Mouse (Mus musculus) lung, postnatal 0 days (tissue): Measurements from ENCODE around the gene Rhbdl3. TPM values are rescaled to one million over a fixed set of nuclear protein-coding genes. Genes with fewer than 3 reads are reported as not detected.

Experiments
- ATAC-seq: fragments of 200-750 bp; cut with Nextera tagmentation; 2 replicates; pipeline ENCODE4 v1.8.0; 2017; ENCODE audit warnings: moderate library complexity
- DNase-seq: peaks from one replicate; pipeline ENCODE4 v3.0.0-alpha.2; 2016; ENCODE audit warnings: low spot score
- H3K27ac ChIP-seq: fragments of 300-500 bp; sonication (generic); 2 replicates; pipeline ENCODE4 v1.5.1; 2014; ENCODE audit warnings: antibody characterized with exemption, mild to moderate bottlenecking, low read length, mixed read lengths
- H3K27me3 ChIP-seq: fragments of 300-500 bp; sonication (generic); replicated peaks from 2 replicates; pipeline ENCODE4 v1.6.1; 2014; ENCODE audit warnings: low read length, mixed read lengths; ENCODE audit not compliant: insufficient read depth
- H3K36me3 ChIP-seq: fragments of 300-500 bp; sonication (generic); 2 replicates; pipeline ENCODE4 v1.6.1; 2014; ENCODE audit warnings: low read length, mixed read lengths; ENCODE audit not compliant: insufficient read depth
- H3K4me1 ChIP-seq: fragments of 300-500 bp; sonication (generic); 2 replicates; pipeline ENCODE4 v1.6.1; 2014; ENCODE audit warnings: antibody characterized with exemption, low read depth, low read length, mixed read lengths; ENCODE audit not compliant: insufficient read depth
- H3K4me2 ChIP-seq: fragments of 300-500 bp; sonication (generic); replicated peaks from 2 replicates; pipeline ENCODE4 v1.6.1; 2014; ENCODE audit warnings: low read depth, mild to moderate bottlenecking, low read length, moderate library complexity, mixed read lengths
- H3K4me3 ChIP-seq: fragments of 300-500 bp; sonication (generic); 2 replicates; pipeline ENCODE4 v1.5.1; 2014; ENCODE audit warnings: low read depth, low read length
- H3K9ac ChIP-seq: fragments of 300-500 bp; sonication (generic); replicated peaks from 2 replicates; pipeline ENCODE4 v1.6.1; 2014; ENCODE audit warnings: low read depth, mild to moderate bottlenecking
- H3K9me3 ChIP-seq: fragments of 300-500 bp; sonication (generic); 2 replicates; pipeline ENCODE4 v1.6.1; 2016; ENCODE audit warnings: low read length, mixed read lengths
- CTCF ChIP-seq: IDR thresholded peaks from 2 replicates; pipeline ENCODE4 v1.5.1; 2016; ENCODE audit warnings: antibody characterized with exemption, mild to moderate bottlenecking
- EP300 ChIP-seq: IDR thresholded peaks from 2 replicates; pipeline ENCODE4 v1.6.1; 2016; ENCODE audit warnings: antibody characterized with exemption, mild to moderate bottlenecking, control low read depth
- WGBS: fragments of 180-500 bp; shearing (Covaris S2); extraction: QIAGEN DNeasy Blood & Tissue Kit; methylation state at CpG from one replicate; pipeline ENCODE4 v1.1.7; 2014; 5-methylcytosine and 5-hydroxymethylcytosine counted together
- polyA plus RNA-seq: library from polyadenylated mRNA; unstranded; fragments of >200 nt; fragmentation: Nextera tagmentation; extraction: Ambion mirVana; gene quantifications from 2 replicates; pipeline ENCODE4 v1.2.1, GENCODE M21; 2015

The Rhbdl3 gene
- polyA plus RNA-seq, 1 experiment from 2014 or later: 0.86 TPM

DNA sequence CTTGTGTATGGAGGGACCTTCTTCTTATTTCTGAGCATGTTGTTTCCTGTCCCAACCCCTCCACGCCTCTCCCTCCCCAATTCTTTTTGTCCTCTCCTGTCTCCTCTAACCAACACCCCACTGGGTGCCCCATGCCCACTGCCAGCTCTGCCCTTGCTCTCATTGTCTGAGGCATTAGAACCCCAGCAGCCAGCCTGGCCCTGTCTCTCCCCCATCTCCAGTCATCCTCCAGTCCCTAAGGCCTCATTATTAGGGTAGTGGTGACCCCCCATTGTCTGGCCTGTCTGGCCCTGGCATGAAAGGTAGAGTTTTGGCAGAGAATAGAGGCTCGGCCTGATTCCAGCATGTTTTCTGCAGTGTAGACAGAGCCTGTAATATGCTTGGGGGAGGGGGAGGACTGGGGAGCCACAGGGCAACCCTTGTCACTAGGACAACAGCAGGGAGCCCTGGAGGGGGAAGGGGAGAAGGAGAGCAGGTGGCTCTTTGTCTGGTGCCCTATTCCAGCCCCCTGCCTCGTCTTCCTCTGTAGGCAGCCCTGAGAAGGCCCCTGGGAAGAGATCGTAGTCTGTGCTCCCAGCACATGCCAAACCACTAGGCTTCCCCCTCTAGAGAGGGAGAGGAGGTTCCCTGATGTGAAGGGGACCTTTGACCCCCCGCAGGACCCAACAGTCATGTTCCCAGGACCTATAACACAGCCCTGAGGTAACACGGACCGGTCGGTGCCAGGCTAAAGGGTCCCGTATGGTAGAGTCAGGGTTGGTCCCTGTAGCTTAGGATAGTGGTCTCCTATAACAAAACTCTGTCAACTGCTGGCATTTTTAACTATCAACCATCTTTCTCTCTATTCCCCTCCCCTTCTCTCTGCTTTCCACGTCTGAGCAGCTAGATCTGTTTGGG is 15.3 kb downstream of the Rhbdl3 start:
- Histone ChIP-seq H3K27ac (no peak overlapping the region), H3K27me3 (no peaks in the 10 kb centered on the region), H3K4me1 (no peaks in the 10 kb centered on the region), H3K9me3 (no peaks in the 10 kb centered on the region), H3K4me3 (no peak overlapping the region), H3K9ac (no peak overlapping the region), H3K36me3 (no peaks in the 10 kb centered on the region), H3K4me2 (no peak overlapping the region)
- WGBS: 59% methylated on average over 10 of the region's 10 CpGs
- DNase-seq (no peak), ATAC-seq (no peak)
- TF ChIP-seq CTCF (no peak), EP300 (no peak)

DNA sequence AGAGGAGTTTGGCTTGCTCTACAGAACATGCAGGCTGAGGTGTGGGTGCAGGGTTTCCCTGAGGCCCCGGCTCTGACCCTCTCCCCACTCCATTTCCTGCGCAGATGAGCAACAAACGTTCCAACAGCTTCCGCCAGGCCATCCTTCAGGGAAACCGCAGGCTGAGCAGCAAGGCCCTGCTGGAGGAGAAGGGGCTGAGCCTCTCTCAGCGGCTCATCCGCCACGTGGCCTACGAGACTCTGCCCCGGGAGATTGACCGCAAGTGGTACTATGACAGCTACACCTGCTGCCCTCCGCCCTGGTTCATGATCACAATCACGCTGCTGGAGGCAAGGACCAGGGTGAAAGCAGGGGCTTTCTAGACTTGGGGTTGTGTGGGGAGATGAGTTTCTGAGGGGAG is 22.5 kb downstream of the Rhbdl3 start:
- Histone ChIP-seq H3K36me3 (no peaks in the 10 kb centered on the region), H3K4me2 (no peak overlapping the region), H3K27me3 (no peaks in the 10 kb centered on the region), H3K9ac (no peak overlapping the region), H3K4me3 (no peak overlapping the region), H3K9me3 (no peaks in the 10 kb centered on the region), H3K4me1 (no peaks in the 10 kb centered on the region), H3K27ac (no peak overlapping the region)
- DNase-seq: no peak
- WGBS: 43% methylated on average over 13 of the region's 13 CpGs
- ATAC-seq: no peak
- no peak for TF ChIP-seq CTCF
- no peak for TF ChIP-seq EP300

DNA sequence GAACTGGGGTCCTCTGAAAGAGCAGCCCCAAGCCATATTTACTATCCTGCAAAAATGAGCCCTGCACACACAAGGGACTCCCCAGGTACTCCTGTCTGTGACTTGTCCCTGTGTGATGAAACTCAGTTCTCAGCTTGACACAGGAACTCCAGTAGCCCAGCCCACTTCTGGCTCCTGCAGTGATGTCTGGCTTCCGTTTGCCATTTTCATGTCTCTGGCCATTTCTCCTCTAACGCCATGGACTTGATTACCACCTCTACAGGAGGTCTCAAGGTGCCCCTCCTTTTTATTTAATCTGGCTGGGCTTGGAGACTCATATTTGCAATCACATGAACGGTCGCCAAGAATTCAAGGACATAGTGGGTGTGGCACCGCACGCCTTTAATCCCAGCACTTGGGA is 23.9 kb downstream of the Rhbdl3 start:
- Histone ChIP-seq H3K4me1 (no peaks in the 10 kb centered on the region), H3K9me3 (no peaks in the 10 kb centered on the region), H3K4me3 (no peak overlapping the region), H3K9ac (no peak overlapping the region), H3K27ac (no peak overlapping the region), H3K4me2 (no peak overlapping the region), H3K27me3 (no peaks in the 10 kb centered on the region), H3K36me3 (no peaks in the 10 kb centered on the region)
- WGBS: 76% methylated on average over 6 of the region's 6 CpGs
- ATAC-seq (no peak), DNase-seq (no peak)
- TF ChIP-seq CTCF: no peak

DNA sequence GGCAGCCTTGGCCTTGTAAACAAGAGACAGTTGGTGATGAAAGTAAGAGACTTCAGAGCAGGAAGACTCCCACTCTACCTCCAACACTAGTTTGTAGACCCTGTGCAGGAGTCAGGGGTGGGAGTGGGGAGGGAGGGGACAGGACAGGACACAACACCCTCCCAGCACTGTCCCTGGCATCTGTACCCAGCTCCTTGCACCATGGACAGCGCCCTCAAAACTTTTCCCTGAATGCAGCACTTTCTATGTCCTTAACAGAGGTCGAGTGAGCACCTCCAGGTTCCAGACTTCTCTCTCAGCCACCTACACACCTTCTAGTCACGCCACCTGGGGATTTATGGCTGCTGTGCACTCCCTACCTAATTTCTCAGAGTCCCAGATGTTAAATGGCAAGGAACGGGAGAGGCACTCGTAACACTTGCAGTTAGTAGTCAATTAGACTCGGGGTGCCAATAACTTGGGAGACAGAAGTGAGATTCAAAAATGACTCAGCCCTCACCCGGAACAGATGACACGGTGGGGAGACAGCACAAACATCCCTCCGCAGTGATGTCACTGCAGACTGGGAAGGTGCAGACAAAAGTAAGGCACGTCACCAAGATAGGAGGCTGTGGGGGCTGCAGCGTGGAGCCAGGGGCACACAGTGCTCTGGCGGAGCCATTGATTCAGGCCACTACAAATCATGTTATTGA is 32.1 kb downstream of the Rhbdl3 start:
- H3K9me3 ChIP-seq: no peaks in the 10 kb centered on the region
- no peak overlapping the region for H3K9ac ChIP-seq
- ATAC-seq: no peak
- 63% methylated on average over 12 of the region's 12 CpGs for WGBS
- no peaks in the 10 kb centered on the region for H3K27me3 ChIP-seq
- H3K4me3 ChIP-seq: no peak overlapping the region
- no peak for DNase-seq
- H3K27ac ChIP-seq: no peak overlapping the region
- H3K4me2 ChIP-seq: no peak overlapping the region
- TF ChIP-seq CTCF: no peak
- no peak for TF ChIP-seq EP300
- no peaks in the 10 kb centered on the region for H3K4me1 ChIP-seq
- no peaks in the 10 kb centered on the region for H3K36me3 ChIP-seq

DNA sequence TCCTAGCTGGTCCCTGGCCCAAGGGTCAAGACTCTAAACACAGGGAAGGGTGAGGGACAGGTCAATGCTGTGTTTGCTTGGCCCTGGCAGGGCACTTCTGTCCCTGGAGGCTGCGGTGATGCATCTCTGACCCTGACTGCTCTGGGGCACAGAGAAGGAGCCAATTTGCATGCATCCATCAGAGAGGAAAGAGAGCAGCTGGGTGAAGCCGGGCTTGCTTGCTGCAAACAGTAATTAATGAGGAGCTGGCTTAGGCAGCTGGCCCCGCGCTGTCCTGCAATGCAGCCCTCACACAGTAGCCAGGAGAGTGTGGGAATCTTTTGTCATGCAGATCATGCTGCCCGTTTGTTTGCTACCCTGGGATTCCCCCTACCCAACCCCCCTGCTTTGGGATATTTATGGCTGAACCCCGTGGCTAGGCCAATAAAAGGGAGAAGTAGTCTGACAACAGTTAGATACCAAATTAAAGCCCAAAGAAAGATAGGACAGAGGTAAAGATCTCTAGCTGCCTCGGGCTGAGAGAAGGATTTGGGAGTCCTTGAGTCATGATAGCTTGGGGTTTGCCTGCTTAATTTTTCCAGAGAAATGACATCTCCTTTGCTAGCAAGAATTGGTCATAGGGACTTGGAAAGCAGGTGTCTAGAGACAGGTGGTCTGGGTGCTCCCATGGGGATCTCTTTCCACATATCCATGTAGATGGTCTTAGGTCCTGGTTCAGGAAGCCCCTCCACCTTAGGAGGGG is 35.1 kb downstream of the Rhbdl3 start:
- no peaks in the 10 kb centered on the region for H3K9me3 ChIP-seq
- no peak overlapping the region for H3K4me2 ChIP-seq
- H3K4me1 ChIP-seq: no peaks in the 10 kb centered on the region
- no peaks in the 10 kb centered on the region for H3K27me3 ChIP-seq
- no peak overlapping the region for H3K27ac ChIP-seq
- no peak overlapping the region for H3K9ac ChIP-seq
- DNase-seq: no peak
- WGBS: 7% methylated on average over 7 of the region's 7 CpGs
- ATAC-seq: no peak
- TF ChIP-seq CTCF: no peak
- TF ChIP-seq EP300: no peak
- no peaks in the 10 kb centered on the region for H3K36me3 ChIP-seq
- H3K4me3 ChIP-seq: no peak overlapping the region

DNA sequence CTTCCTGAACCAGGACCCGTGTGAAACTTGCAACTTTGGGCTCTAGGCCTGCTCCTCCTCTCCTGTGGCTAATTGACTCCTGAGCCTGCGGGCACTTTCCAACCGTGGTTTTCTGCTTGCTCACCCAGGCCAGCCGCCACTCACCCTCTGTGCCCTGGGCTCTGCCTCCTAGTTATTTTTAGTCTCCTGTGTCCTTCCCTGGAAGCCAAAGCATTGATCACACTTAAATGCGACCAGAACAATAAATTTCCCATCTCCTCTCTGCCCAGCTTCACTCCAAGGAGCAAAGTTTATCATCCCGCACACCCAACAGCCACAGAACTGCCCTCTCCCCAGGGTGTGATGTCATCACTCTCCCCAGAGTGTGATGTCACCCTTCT is 35.6 kb downstream of the Rhbdl3 start:
- Histone ChIP-seq H3K27ac (no peak overlapping the region), H3K9ac (no peak overlapping the region), H3K36me3 (no peaks in the 10 kb centered on the region), H3K9me3 (no peaks in the 10 kb centered on the region), H3K4me3 (no peak overlapping the region), H3K4me1 (no peaks in the 10 kb centered on the region), H3K27me3 (no peaks in the 10 kb centered on the region), H3K4me2 (no peak overlapping the region)
- TF ChIP-seq CTCF (no peak), EP300 (no peak)
- WGBS: 19% methylated on average over 6 of the region's 6 CpGs
- no peak for DNase-seq
- no peak for ATAC-seq
